ENCODE assay signal across 23 mouse cellular contexts in the genomic region with DNA sequence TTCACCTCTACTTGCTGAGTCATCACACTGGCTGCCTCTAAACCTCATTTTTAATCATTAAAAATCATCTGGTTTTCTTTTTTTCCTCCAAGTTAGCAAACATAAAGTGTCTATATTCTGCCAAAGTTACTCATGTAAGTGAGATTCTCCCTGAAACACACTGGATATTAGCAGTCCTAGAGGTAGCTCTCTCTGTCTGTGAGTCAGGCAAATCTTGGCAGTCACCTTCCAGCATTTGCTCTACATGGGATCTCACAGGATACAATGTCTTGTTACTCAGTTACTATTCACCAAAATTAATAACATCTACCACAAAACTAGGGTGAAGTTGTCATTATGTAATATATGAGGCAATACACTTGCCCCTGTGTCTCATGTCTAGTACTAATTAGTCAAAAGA. TPM values are rescaled to one million over a fixed set of nuclear protein-coding genes. Genes with fewer than 3 reads are reported as not detected.
DNase-seq lines count a peak whose midpoint lies in the region; ATAC-seq and TF ChIP-seq lines count a peak whose summit lies in the region.
"Had no signal": no experiment of that assay in that cellular context is flagged by ENCODE, and none has a peak within 500 bp of the region (broad histone marks: within the 10 kb centered on the region; RNA-seq: fewer than 3 reads in every experiment).

No protein-coding gene starts in this region.

- no peaks in the 10 kb centered on the region for H3K79me3 ChIP-seq in C2C12 (ENCODE audit: low read depth)

- H3ac ChIP-seq in C2C12 (ENCODE audit: control insufficient read depth, insufficient read length, low read depth), result no peak overlapping the region

- H3K36me3 ChIP-seq in heart, embryonic 15.5 days, result no peaks in the 10 kb centered on the region
- H3K36me3 ChIP-seq in heart, embryonic 11.5 days (ENCODE audit: control insufficient read depth, insufficient read depth, low read length), result no peaks in the 10 kb centered on the region
- no peaks in the 10 kb centered on the region for H3K36me3 ChIP-seq in C2C12 (ENCODE audit: control insufficient read depth, insufficient read depth)
- H3K36me3 ChIP-seq: embryonic facial prominence, embryonic 12.5 days; hindbrain, embryonic 10.5 days had no signal

- no peak overlapping the region for H3K27ac ChIP-seq in heart, embryonic 15.5 days
- H3K27ac ChIP-seq in heart, embryonic 11.5 days (ENCODE audit: low read depth, low read length), result no peak overlapping the region
- H3K27ac ChIP-seq: embryonic facial prominence, embryonic 12.5 days; forebrain, embryonic 13.5 days; gastrocnemius, adult 2 months; hindbrain, embryonic 10.5 days; hindbrain, embryonic 14.5 days had no signal

- H3K4me3 ChIP-seq in heart, embryonic 15.5 days, result no peak overlapping the region
- no peak overlapping the region for H3K4me3 ChIP-seq in heart, embryonic 11.5 days (ENCODE audit: low read depth, low read length)
- no peak overlapping the region for H3K4me3 ChIP-seq in C2C12 (ENCODE audit: insufficient read depth, poor library complexity, severe bottlenecking)
- H3K4me3 ChIP-seq: embryonic facial prominence, embryonic 12.5 days; forebrain, embryonic 13.5 days; gastrocnemius, adult 2 months; hindbrain, embryonic 10.5 days had no signal

- H3K4me2 ChIP-seq in heart, embryonic 15.5 days, result 0 out of 2 replicates have a peak overlapping the region, but pooled peaks have one; percentile 1
- no peak overlapping the region for H3K4me2 ChIP-seq in heart, embryonic 11.5 days
- H3K4me2 ChIP-seq: embryonic facial prominence, embryonic 12.5 days; forebrain, embryonic 13.5 days; hindbrain, embryonic 14.5 days had no signal

- H3K9me3 ChIP-seq in heart, embryonic 15.5 days (replicated peaks), result no peaks in the 10 kb centered on the region
- H3K9me3 ChIP-seq in heart, embryonic 11.5 days (replicated peaks; ENCODE audit: control insufficient read depth, low read length), result no peaks in the 10 kb centered on the region
- H3K9me3 ChIP-seq: embryonic facial prominence, embryonic 12.5 days; forebrain, embryonic 13.5 days; hindbrain, embryonic 10.5 days had no signal

- DNase-seq in 3T3-L1 (ENCODE audit: low read depth, low spot score) (peak; percentile 68), adipocyte (ENCODE audit: low spot score) (peak; percentile 55)
- DNase-seq in frontal cortex, postnatal 25 days (ENCODE audit: low spot score in 2 of 2), result no peak
- no peak for DNase-seq in ovary, postnatal 14 days (ENCODE audit: low spot score)
- DNase-seq: adrenal gland, postnatal 10 days; B cell, adult 2 months; cerebellum, adult 11 months; cerebellum, adult 8-10 months; cerebellum, postnatal 14 days; forebrain, postnatal 0 days; gastrocnemius, adult 2 months; gastrocnemius, postnatal 25 days; heart, postnatal 14 days; kidney, adult 2 months had no signal

- no peak for ATAC-seq in heart, embryonic 15.5 days (replicated peaks; ENCODE audit: insufficient number of reproducible peaks, insufficient read depth, low FRiP score, low read depth)
- no peak for ATAC-seq in heart, embryonic 11.5 days (replicated peaks; ENCODE audit: insufficient number of reproducible peaks, low FRiP score, low TSS enrichment)
- ATAC-seq: forebrain, embryonic 13.5 days; forebrain, postnatal 0 days; intestine, embryonic 16.5 days had no signal

- no peaks in the 10 kb centered on the region for H3K27me3 ChIP-seq in heart, embryonic 15.5 days
- no peaks in the 10 kb centered on the region for H3K27me3 ChIP-seq in heart, embryonic 11.5 days (ENCODE audit: control insufficient read depth, insufficient read depth, low read length)
- no peaks in the 10 kb centered on the region for H3K27me3 ChIP-seq in C2C12 (ENCODE audit: control insufficient read depth, insufficient read depth, insufficient read length)
- H3K27me3 ChIP-seq: embryonic facial prominence, embryonic 12.5 days; forebrain, embryonic 13.5 days had no signal

- no peaks in the 10 kb centered on the region for H3K79me2 ChIP-seq in C2C12 (ENCODE audit: control insufficient read depth, insufficient read depth)

- no peak overlapping the region for H3K9ac ChIP-seq in heart, embryonic 15.5 days
- H3K9ac ChIP-seq in heart, embryonic 11.5 days (ENCODE audit: low read depth, low read length), result no peak overlapping the region
- H3K9ac ChIP-seq: embryonic facial prominence, embryonic 12.5 days; forebrain, embryonic 13.5 days; forebrain, postnatal 0 days; hindbrain, embryonic 14.5 days had no signal

- TF ChIP-seq CTCF in C2C12 (IDR thresholded peaks at IDR 0.05; ENCODE audit: control insufficient read depth, insufficient read depth, insufficient read length), result no peak

- H3K4me1 ChIP-seq in heart, embryonic 15.5 days (replicated peaks), result peaks cover 4% of the 10 kb centered on the region
- no peaks in the 10 kb centered on the region for H3K4me1 ChIP-seq in heart, embryonic 11.5 days (ENCODE audit: control insufficient read depth, insufficient read depth, low read length)
- H3K4me1 ChIP-seq: embryonic facial prominence, embryonic 12.5 days; forebrain, embryonic 13.5 days; hindbrain, embryonic 10.5 days had no signal

TF ChIP-seq in C2C12, 6 proteins besides CTCF, POLR2A, EP300 and RAD21:
- TF ChIP-seq CEBPB (IDR thresholded peaks at IDR 0.05; ENCODE audit: low read depth) (peak; percentile 49), FOSL1 (IDR thresholded peaks at IDR 0.05; ENCODE audit: insufficient read depth, low read length, poor library complexity, severe bottlenecking) (no peak), MYOG (IDR thresholded peaks at IDR 0.05; ENCODE audit: control insufficient read depth, extremely low read depth, insufficient read length) (no peak)

RNA-seq across cellular contexts. Expression of a gene that starts 3.2 kb away (rescaled TPM):
- 53.1 and 63.9 TPM in 2 replicates for polyA plus RNA-seq in heart, embryonic 15.5 days (2015; fragmentation: Nextera tagmentation; extraction: Ambion mirVana)
- 33.7 and 38.8 TPM in 2 replicates for polyA plus RNA-seq in heart, embryonic 11.5 days (2014; fragmentation: Nextera tagmentation; extraction: Ambion mirVana)
- 0.30 TPM for polyA plus RNA-seq in C2C12 (2012; fragmentation: generic; extraction: Trizol)
- polyA plus RNA-seq: forebrain, embryonic 13.5 days; intestine, embryonic 16.5 days; kidney, embryonic 16.5 days had no signal

RNA-seq across cellular contexts. Expression of a gene that starts 41.2 kb away (rescaled TPM):
- 11.9 and 12.4 TPM in 2 replicates for polyA plus RNA-seq in heart, embryonic 15.5 days (2015; fragmentation: Nextera tagmentation; extraction: Ambion mirVana)
- 13.0 and 14.4 TPM in 2 replicates for polyA plus RNA-seq in heart, embryonic 11.5 days (2014; fragmentation: Nextera tagmentation; extraction: Ambion mirVana)
- 3.3 TPM for polyA plus RNA-seq in C2C12 (2012; fragmentation: generic; extraction: Trizol)

RNA-seq across cellular contexts. Expression of a gene that starts 41.2 kb away (rescaled TPM):
- 0.52 and 0.82 TPM in 2 replicates for polyA plus RNA-seq in heart, embryonic 15.5 days (2015; fragmentation: Nextera tagmentation; extraction: Ambion mirVana)
- 0.84 and 0.87 TPM in 2 replicates for polyA plus RNA-seq in heart, embryonic 11.5 days (2014; fragmentation: Nextera tagmentation; extraction: Ambion mirVana)
- polyA plus RNA-seq in C2C12 (2012; fragmentation: generic; extraction: Trizol), result 0.11 TPM

Comparison
In these comparisons a context has a peak if more than half of its experiments do, and no peak if none do; other contexts are left out.
1. DNase-seq: peak in 3T3-L1 (single experiment) and adipocyte (single experiment); none in frontal cortex, postnatal 25 days (0 of 2) and ovary, postnatal 14 days (single experiment).
2. RNA of a gene that starts 3.2 kb away (polyA plus RNA-seq): 53.1 to 63.9 TPM in heart, embryonic 15.5 days and 33.7 to 38.8 TPM in heart, embryonic 11.5 days; 0.30 TPM in C2C12 (single experiment); every median in the first group is over 10 times any median in the second.